Mouse (Mus musculus) heart, embryonic 14.5 days (tissue): ENCODE measurements around the gene Gm28048. TPM values are rescaled to one million over a fixed set of nuclear protein-coding genes. Genes with fewer than 3 reads are reported as not detected.

Experiments
- ATAC-seq: fragments of 200-750 bp; cut with Nextera tagmentation; 2 replicates; pipeline ENCODE4 v1.8.0; 2017; ENCODE audit warnings: low read depth, moderate TSS enrichment; ENCODE audit not compliant: insufficient number of reproducible peaks, insufficient read depth, low FRiP score
- H3K27ac ChIP-seq, 2 experiments: fragments of 200-500 bp in 1 of 2; fragments of 300-500 bp in 1 of 2; sonication (generic) in 1 of 2; replicated peaks in 1 of 2; 2 replicates each; pipeline ENCODE4 v1.5.1; 2012 to 2014; ENCODE audit warnings: low read depth in 2 of 2, low read length in 2 of 2, control low read depth in 1 of 2, mild to moderate bottlenecking in 1 of 2, mixed read lengths in 1 of 2; ENCODE audit not compliant: control insufficient read depth in 1 of 2, insufficient read depth in 1 of 2
- H3K27me3 ChIP-seq: fragments of 300-500 bp; sonication (generic); 2 replicates; pipeline ENCODE4 v1.6.1; 2014; ENCODE audit warnings: mild to moderate bottlenecking, low read length, control low read depth; ENCODE audit not compliant: control insufficient read depth, insufficient read depth
- H3K36me3 ChIP-seq: fragments of 300-500 bp; sonication (generic); 2 replicates; pipeline ENCODE4 v1.6.1; 2014; ENCODE audit warnings: mild to moderate bottlenecking, control low read depth, low read length, mixed read lengths; ENCODE audit not compliant: control insufficient read depth, insufficient read depth
- H3K4me1 ChIP-seq, 2 experiments: fragments of 200-500 bp in 1 of 2; fragments of 300-500 bp in 1 of 2; sonication (generic) in 1 of 2; 2 replicates each; pipeline ENCODE4 v1.6.1; 2012 to 2014; ENCODE audit warnings: low read length in 2 of 2, control low read depth in 1 of 2, mixed read lengths in 1 of 2; ENCODE audit not compliant: control insufficient read depth in 2 of 2, insufficient read depth in 2 of 2
- H3K4me2 ChIP-seq: fragments of 300-500 bp; sonication (generic); 2 replicates; pipeline ENCODE4 v1.6.1; 2014; ENCODE audit warnings: mild to moderate bottlenecking, low read length
- H3K4me3 ChIP-seq, 2 experiments: fragments of 200-500 bp in 1 of 2; fragments of 300-500 bp in 1 of 2; sonication (generic) in 1 of 2; 2 replicates each; pipeline ENCODE4 v1.5.1; 2012 to 2014; ENCODE audit warnings: low read length in 2 of 2, mild to moderate bottlenecking in 2 of 2, control low read depth in 1 of 2, low read depth in 1 of 2, moderate library complexity in 1 of 2; ENCODE audit not compliant: control insufficient read depth in 1 of 2, insufficient read depth in 1 of 2
- H3K9ac ChIP-seq: fragments of 300-500 bp; sonication (generic); 2 replicates; pipeline ENCODE4 v1.6.1; 2014; ENCODE audit warnings: mild to moderate bottlenecking, low read length
- H3K9me3 ChIP-seq: fragments of 300-500 bp; sonication (generic); 2 replicates; pipeline ENCODE4 v1.6.1; 2016; ENCODE audit warnings: low read length, control low read depth; ENCODE audit not compliant: control insufficient read depth
- WGBS: fragments of 180-500 bp; shearing (Covaris S2); extraction: QIAGEN DNeasy Blood & Tissue Kit; methylation state at CpG from one replicate; pipeline ENCODE4 v1.1.7; 2014; 5-methylcytosine and 5-hydroxymethylcytosine counted together
- polyA plus RNA-seq: library from polyadenylated mRNA; unstranded; fragments of >200 nt; fragmentation: Nextera tagmentation; extraction: Ambion mirVana; gene quantifications from 2 replicates; pipeline ENCODE4 v1.2.1, GENCODE M21; 2014

Gm28048 gene
- polyA plus RNA-seq, 1 experiment from 2014 or later, result 8.1 TPM

GRCm38 (mm10) chr11:22811413-22811812 lies 170.5 kb downstream of the Gm28048 start:
- 82% methylated on average over 3 of the region's 3 CpGs for WGBS
- no peak for ATAC-seq
- Histone ChIP-seq H3K4me2 (no peak overlapping the region), H3K36me3 (no peaks in the 10 kb centered on the region), H3K9ac (no peak overlapping the region), H3K4me3 (no peak overlapping the region), H3K27ac (no peak overlapping the region), H3K27me3 (no peaks in the 10 kb centered on the region), H3K9me3 (no peaks in the 10 kb centered on the region), H3K4me1 (peaks cover 3 to 11% of the 10 kb centered on the region in 2 experiments; a peak in 2 of 4 replicates)

- no peak for ATAC-seq
- no peak overlapping the region for H3K9ac ChIP-seq
- H3K4me2 ChIP-seq, result no peak overlapping the region
- H3K27me3 ChIP-seq, result no peaks in the 10 kb centered on the region
- 34% methylated on average over 7 of the region's 7 CpGs for WGBS
- H3K4me3 ChIP-seq, result no peak overlapping the region
- H3K9me3 ChIP-seq, result no peaks in the 10 kb centered on the region
- no peak overlapping the region for H3K27ac ChIP-seq
- peaks cover 3 to 10% of the 10 kb centered on the region in 2 experiments; a peak in 2 of 4 replicates for H3K4me1 ChIP-seq
- no peaks in the 10 kb centered on the region for H3K36me3 ChIP-seq
These were observed 172.3 kb downstream of the Gm28048 start for GRCm38 (mm10) chr11:22809465-22810096.

GRCm38 (mm10) chr11:22808040-22808439 lies 173.8 kb downstream of the Gm28048 start:
- H3K27me3 ChIP-seq, result no peaks in the 10 kb centered on the region
- H3K27ac ChIP-seq, result no peak overlapping the region
- peaks cover 3% of the 10 kb centered on the region in 2 experiments; a peak in 2 of 4 replicates for H3K4me1 ChIP-seq
- no peak overlapping the region for H3K4me3 ChIP-seq
- ATAC-seq, result no peak
- no peaks in the 10 kb centered on the region for H3K9me3 ChIP-seq
- no peaks in the 10 kb centered on the region for H3K36me3 ChIP-seq
- H3K4me2 ChIP-seq, result no peak overlapping the region
- no peak overlapping the region for H3K9ac ChIP-seq

- no peak for ATAC-seq
- Histone ChIP-seq H3K27ac (no peak overlapping the region), H3K9ac (no peak overlapping the region), H3K9me3 (no peaks in the 10 kb centered on the region), H3K4me1 (peaks cover 3 to 7% of the 10 kb centered on the region in 2 experiments), H3K27me3 (no peaks in the 10 kb centered on the region), H3K4me3 (no peak overlapping the region), H3K4me2 (no peak overlapping the region), H3K36me3 (no peaks in the 10 kb centered on the region)
- WGBS, result 88% methylated on average over 1 of the region's 1 CpGs
These were observed 176.7 kb downstream of the Gm28048 start for GRCm38 (mm10) chr11:22805171-22805570.

- H3K9ac ChIP-seq, result no peak overlapping the region
- peak overlapping the region; percentile 50 for H3K4me2 ChIP-seq
- WGBS, result 13% methylated on average over 9 of the region's 9 CpGs
- H3K27me3 ChIP-seq, result no peaks in the 10 kb centered on the region
- H3K4me1 ChIP-seq, result peaks cover 9 to 11% of the 10 kb centered on the region in 2 experiments
- ATAC-seq, result no peak
- no peak overlapping the region for H3K4me3 ChIP-seq
- H3K27ac ChIP-seq, result peak overlapping the region; percentile 22 to 45; a peak in 3 of 4 replicates
- H3K36me3 ChIP-seq, result no peaks in the 10 kb centered on the region
- H3K9me3 ChIP-seq, result no peaks in the 10 kb centered on the region
These were observed 181.9 kb downstream of the Gm28048 start for GRCm38 (mm10) chr11:22799987-22800424.

GRCm38 (mm10) chr11:22798916-22799315 lies 183.0 kb downstream of the Gm28048 start:
- no peak overlapping the region for H3K4me3 ChIP-seq
- H3K9me3 ChIP-seq, result no peaks in the 10 kb centered on the region
- H3K9ac ChIP-seq, result no peak overlapping the region
- no peaks in the 10 kb centered on the region for H3K27me3 ChIP-seq
- ATAC-seq, result no peak
- WGBS, result 66% methylated on average over 5 of the region's 5 CpGs
- H3K27ac ChIP-seq, result no peak overlapping the region
- H3K36me3 ChIP-seq, result no peaks in the 10 kb centered on the region
- H3K4me2 ChIP-seq, result no peak overlapping the region
- H3K4me1 ChIP-seq, result peaks cover 9 to 11% of the 10 kb centered on the region in 2 experiments

GRCm38 (mm10) chr11:22794734-22795133 lies 187.2 kb downstream of the Gm28048 start:
- 89% methylated on average over 1 of the region's 1 CpGs for WGBS
- Histone ChIP-seq H3K27me3 (no peaks in the 10 kb centered on the region), H3K27ac (no peak overlapping the region), H3K4me1 (peaks cover 3 to 4% of the 10 kb centered on the region in 2 experiments; a peak in 3 of 4 replicates), H3K4me3 (no peak overlapping the region), H3K9ac (no peak overlapping the region), H3K36me3 (no peaks in the 10 kb centered on the region), H3K9me3 (no peaks in the 10 kb centered on the region), H3K4me2 (no peak overlapping the region)
- ATAC-seq, result no peak

GRCm38 (mm10) chr11:22793881-22794203 lies 188.0 kb downstream of the Gm28048 start:
- H3K4me2 ChIP-seq, result no peak overlapping the region
- H3K4me3 ChIP-seq, result no peak overlapping the region
- H3K9ac ChIP-seq, result no peak overlapping the region
- H3K9me3 ChIP-seq, result no peaks in the 10 kb centered on the region
- H3K27me3 ChIP-seq, result no peaks in the 10 kb centered on the region
- ATAC-seq, result no peak
- WGBS, result 92% methylated on average over 1 of the region's 1 CpGs
- H3K36me3 ChIP-seq, result no peaks in the 10 kb centered on the region
- no peaks in the 10 kb centered on the region; a peak in 1 of 4 replicates for H3K4me1 ChIP-seq
- H3K27ac ChIP-seq, result no peak overlapping the region
